Mouse (Mus musculus) olfactory bulb, adult 2 months (tissue): ENCODE measurements around the gene Mdc1.

Experiments
- CTCF ChIP-seq: fragments of 200-500 bp; IDR thresholded peaks from 2 replicates; pipeline ENCODE4 v1.5.1; 2012; ENCODE audit warnings: low read depth, mild to moderate bottlenecking, low read length, moderate library complexity; ENCODE audit not compliant: insufficient read depth
- POLR2A ChIP-seq: fragments of 200-500 bp; IDR thresholded peaks from 2 replicates; pipeline ENCODE4 v1.6.1; 2012; ENCODE audit warnings: mild to moderate bottlenecking, low read depth, low read length, moderate library complexity; ENCODE audit not compliant: insufficient read depth

DNA sequence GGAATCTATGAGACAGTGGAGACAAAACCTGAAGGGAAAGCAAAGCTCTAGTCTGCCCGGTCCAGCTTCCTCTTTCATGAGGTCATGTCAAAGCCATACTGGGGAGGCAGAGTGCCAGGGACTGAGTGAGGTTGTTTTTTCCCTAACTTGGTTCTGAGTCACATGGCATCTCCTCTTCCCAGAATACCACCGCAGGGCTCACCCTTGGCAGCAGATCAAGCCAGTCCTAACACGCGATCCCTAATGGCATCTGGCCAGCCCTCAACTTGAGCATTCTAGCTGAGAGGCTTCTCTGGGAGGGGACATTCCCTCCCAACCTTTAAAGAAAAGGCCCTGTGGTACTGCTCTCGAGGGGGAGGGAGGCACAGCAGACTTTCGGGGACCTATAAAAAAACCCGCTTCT lies 28.1 kb upstream of the Mdc1 start:
- TF ChIP-seq POLR2A, result no peak
- no peak for TF ChIP-seq CTCF
